ENCODE assay signal across 8 mouse cellular contexts in genomic region chr8:84823653-84824052, GRCm38 (mm10). TPM values are rescaled to one million over a fixed set of nuclear protein-coding genes. Genes with fewer than 3 reads are reported as not detected.
DNase-seq lines count a peak whose midpoint lies in the region; ATAC-seq lines count a peak whose summit lies in the region.

No protein-coding gene starts in this region.

- peaks cover 22% of the 10 kb centered on the region for H3K4me1 ChIP-seq in embryonic facial prominence, embryonic 10.5 days
- no peaks in the 10 kb centered on the region; the same call in 1 of the 2 replicates for H3K4me1 ChIP-seq in limb, embryonic 11.5 days (ENCODE audit: control insufficient read depth, insufficient read depth, low read length)
- H3K4me1 ChIP-seq in midbrain, embryonic 11.5 days (ENCODE audit: control insufficient read depth, insufficient read depth, low read length) = no peaks in the 10 kb centered on the region
- H3K4me1 ChIP-seq in stomach, embryonic 14.5 days (ENCODE audit: control insufficient read depth, insufficient read depth, low read length) = no peaks in the 10 kb centered on the region

- H3K9me3 ChIP-seq in embryonic facial prominence, embryonic 10.5 days = no peaks in the 10 kb centered on the region
- no peaks in the 10 kb centered on the region for H3K9me3 ChIP-seq in limb, embryonic 11.5 days (ENCODE audit: control insufficient read depth, low read length)
- no peaks in the 10 kb centered on the region for H3K9me3 ChIP-seq in midbrain, embryonic 11.5 days (ENCODE audit: control insufficient read depth, low read length)
- H3K9me3 ChIP-seq in stomach, embryonic 14.5 days (ENCODE audit: control insufficient read depth, low read depth, low read length) = no peaks in the 10 kb centered on the region

- no peak overlapping the region for H3K27ac ChIP-seq in embryonic facial prominence, embryonic 10.5 days (replicated peaks)
- H3K27ac ChIP-seq in limb, embryonic 11.5 days (replicated peaks; ENCODE audit: low read depth, low read length) = no peak overlapping the region
- no peak overlapping the region for H3K27ac ChIP-seq in midbrain, embryonic 11.5 days (ENCODE audit: low read depth, low read length)
- H3K27ac ChIP-seq in stomach, embryonic 14.5 days (ENCODE audit: low read length) = no peak overlapping the region

- DNase-seq in gastrocnemius, postnatal 14 days = peak; percentile 58
- no peak for DNase-seq in gastrocnemius, adult 8-10 months (ENCODE audit: low spot score in 2 of 2)
- DNase-seq in WW6 (ENCODE audit: low read depth, low spot score) = peak; percentile 85
- peak; percentile 87 for DNase-seq in embryonic facial prominence, embryonic 10.5 days (ENCODE audit: low spot score)
- peak; percentile 72 to 73 for DNase-seq in heart, postnatal 14 days
- peak; percentile 84 for DNase-seq in limb, embryonic 11.5 days (ENCODE audit: low spot score)
- DNase-seq in midbrain, embryonic 11.5 days (ENCODE audit: low spot score, missing footprints) = peak; percentile 99

- WGBS in embryonic facial prominence, embryonic 10.5 days = 1% methylated on average over 18 of the region's 18 CpGs
- under 1% methylated on average over 18 of the region's 18 CpGs for WGBS in limb, embryonic 11.5 days
- under 1% methylated on average over 18 of the region's 18 CpGs for WGBS in midbrain, embryonic 11.5 days
- under 1% methylated on average over 18 of the region's 18 CpGs for WGBS in stomach, embryonic 14.5 days

- intact Hi-C loops in gastrocnemius, postnatal 14 days (cut with DNase I; ENCODE audit: low total_unique reads) = no loop called here
- intact Hi-C loops in heart, postnatal 14 days (cut with DNase I) = loop anchor here (10.0 kb wide), 1 partner anchor 559 kb away; no protein-coding TSS in a partner anchor

- peak overlapping the region; percentile 34; the same call in 1 of the 2 replicates for H3K4me2 ChIP-seq in limb, embryonic 11.5 days (ENCODE audit: low read depth, severe bottlenecking)
- H3K4me2 ChIP-seq in midbrain, embryonic 11.5 days = peak overlapping the region; percentile 37
- H3K4me2 ChIP-seq in stomach, embryonic 14.5 days (replicated peaks; ENCODE audit: low read depth, low read length) = peak overlapping the region; percentile 40

- H3K9ac ChIP-seq in limb, embryonic 11.5 days (ENCODE audit: low read length) = no peak overlapping the region
- no peak overlapping the region for H3K9ac ChIP-seq in midbrain, embryonic 11.5 days (ENCODE audit: low read length)
- H3K9ac ChIP-seq in stomach, embryonic 14.5 days (replicated peaks; ENCODE audit: low read depth, low read length) = no peak overlapping the region

- peak; percentile 49 for ATAC-seq in limb, embryonic 11.5 days (ENCODE audit: insufficient number of reproducible peaks, low FRiP score, low TSS enrichment, low read depth)
- ATAC-seq in midbrain, embryonic 11.5 days (ENCODE audit: low FRiP score) = peak; percentile 80
- peak; percentile 79 for ATAC-seq in stomach, embryonic 14.5 days (ENCODE audit: insufficient number of reproducible peaks, insufficient read depth, low FRiP score, low read depth)

- H3K27me3 ChIP-seq in embryonic facial prominence, embryonic 10.5 days (replicated peaks; ENCODE audit: low read depth, poor library complexity, severe bottlenecking) = peaks cover 32% of the 10 kb centered on the region
- H3K27me3 ChIP-seq in limb, embryonic 11.5 days (ENCODE audit: control insufficient read depth, insufficient read depth, low read length) = no peaks in the 10 kb centered on the region
- no peaks in the 10 kb centered on the region for H3K27me3 ChIP-seq in midbrain, embryonic 11.5 days (ENCODE audit: control insufficient read depth, insufficient read depth, low read length)
- H3K27me3 ChIP-seq in stomach, embryonic 14.5 days (ENCODE audit: control insufficient read depth, insufficient read depth, low read length) = no peaks in the 10 kb centered on the region

- peak overlapping the region; percentile 42 for H3K4me3 ChIP-seq in embryonic facial prominence, embryonic 10.5 days
- H3K4me3 ChIP-seq in limb, embryonic 11.5 days (ENCODE audit: low read depth, low read length) = no peak overlapping the region
- no peak overlapping the region for H3K4me3 ChIP-seq in midbrain, embryonic 11.5 days (ENCODE audit: low read depth, low read length)
- no peak overlapping the region for H3K4me3 ChIP-seq in stomach, embryonic 14.5 days (ENCODE audit: low read depth, low read length)

- no peaks in the 10 kb centered on the region for H3K36me3 ChIP-seq in embryonic facial prominence, embryonic 10.5 days (replicated peaks)
- no peaks in the 10 kb centered on the region for H3K36me3 ChIP-seq in limb, embryonic 11.5 days (ENCODE audit: control insufficient read depth, insufficient read depth, low read length)
- no peaks in the 10 kb centered on the region for H3K36me3 ChIP-seq in midbrain, embryonic 11.5 days (ENCODE audit: control insufficient read depth, insufficient read depth, low read length)
- H3K36me3 ChIP-seq in stomach, embryonic 14.5 days (ENCODE audit: control insufficient read depth, insufficient read depth, low read length) = no peaks in the 10 kb centered on the region

RNA-seq across cellular contexts. Expression of gene Dand5, which starts 1.0 kb away (rescaled TPM):
- total RNA-seq in gastrocnemius, postnatal 14 days (2021) = 1 to 10 TPM; 6.0 to 7.2 TPM
- 10 to 100 TPM in 3 of 4 experiments, 1 to 10 TPM in 1; 7.8 to 12.9 (median 12.2) TPM for total RNA-seq in gastrocnemius, adult 8-10 months (2022)
- 2.8 and 3.0 TPM in 2 replicates for polyA plus RNA-seq in embryonic facial prominence, embryonic 10.5 days (2016; fragmentation: Nextera tagmentation; extraction: Ambion mirVana)
- total RNA-seq in heart, postnatal 14 days (2021) = 1 to 10 TPM; 6.1 to 6.4 TPM
- polyA plus RNA-seq in limb, embryonic 11.5 days (2014; fragmentation: Nextera tagmentation; extraction: Ambion mirVana) = 3.6 and 3.9 TPM in 2 replicates
- polyA plus RNA-seq in midbrain, embryonic 11.5 days (2014; fragmentation: Nextera tagmentation; extraction: Ambion mirVana) = 3.9 and 4.6 TPM in 2 replicates
- 7.1 and 7.6 TPM in 2 replicates for polyA plus RNA-seq in stomach, embryonic 14.5 days (2014; fragmentation: Nextera tagmentation; extraction: Ambion mirVana)

RNA-seq across cellular contexts. Expression of gene Gadd45gip1, which starts 7.7 kb away (rescaled TPM):
- total RNA-seq in gastrocnemius, postnatal 14 days (2021) = 10 to 100 TPM; 28.4 to 28.8 TPM
- total RNA-seq in gastrocnemius, adult 8-10 months (2022) = 10 to 100 TPM; 18.6 to 23.2 (median 20.8) TPM
- polyA plus RNA-seq in embryonic facial prominence, embryonic 10.5 days (2016; fragmentation: Nextera tagmentation; extraction: Ambion mirVana) = 45.2 and 47.3 TPM in 2 replicates
- 10 to 100 TPM; 23.0 to 25.0 TPM for total RNA-seq in heart, postnatal 14 days (2021)
- polyA plus RNA-seq in limb, embryonic 11.5 days (2014; fragmentation: Nextera tagmentation; extraction: Ambion mirVana) = 45.0 and 46.7 TPM in 2 replicates
- 37.3 and 37.8 TPM in 2 replicates for polyA plus RNA-seq in midbrain, embryonic 11.5 days (2014; fragmentation: Nextera tagmentation; extraction: Ambion mirVana)
- 49.5 and 50.5 TPM in 2 replicates for polyA plus RNA-seq in stomach, embryonic 14.5 days (2014; fragmentation: Nextera tagmentation; extraction: Ambion mirVana)

RNA-seq across cellular contexts. Expression of gene Rad23a, which starts 16.8 kb away (rescaled TPM):
- 100 to 1,000 TPM; 122 to 124 TPM for total RNA-seq in gastrocnemius, postnatal 14 days (2021)
- 100 to 1,000 TPM; 168 to 185 (median 180) TPM for total RNA-seq in gastrocnemius, adult 8-10 months (2022)
- polyA plus RNA-seq in embryonic facial prominence, embryonic 10.5 days (2016; fragmentation: Nextera tagmentation; extraction: Ambion mirVana) = 112 and 122 TPM in 2 replicates
- total RNA-seq in heart, postnatal 14 days (2021) = 10 to 100 TPM; 78.9 to 79.9 TPM
- polyA plus RNA-seq in limb, embryonic 11.5 days (2014; fragmentation: Nextera tagmentation; extraction: Ambion mirVana) = 93.1 and 93.4 TPM in 2 replicates
- polyA plus RNA-seq in midbrain, embryonic 11.5 days (2014; fragmentation: Nextera tagmentation; extraction: Ambion mirVana) = 87.7 and 100 TPM in 2 replicates
- 119 and 125 TPM in 2 replicates for polyA plus RNA-seq in stomach, embryonic 14.5 days (2014; fragmentation: Nextera tagmentation; extraction: Ambion mirVana)

RNA-seq across cellular contexts. Expression of gene Calr, which starts 23.1 kb away (rescaled TPM):
- 100 to 1,000 TPM; 197 to 229 TPM for total RNA-seq in gastrocnemius, postnatal 14 days (2021)
- 100 to 1,000 TPM; 148 to 197 (median 154) TPM for total RNA-seq in gastrocnemius, adult 8-10 months (2022)
- polyA plus RNA-seq in embryonic facial prominence, embryonic 10.5 days (2016; fragmentation: Nextera tagmentation; extraction: Ambion mirVana) = 758 and 801 TPM in 2 replicates
- 100 to 1,000 TPM; 262 to 331 TPM for total RNA-seq in heart, postnatal 14 days (2021)
- 854 and 918 TPM in 2 replicates for polyA plus RNA-seq in limb, embryonic 11.5 days (2014; fragmentation: Nextera tagmentation; extraction: Ambion mirVana)
- polyA plus RNA-seq in midbrain, embryonic 11.5 days (2014; fragmentation: Nextera tagmentation; extraction: Ambion mirVana) = 708 and 747 TPM in 2 replicates
- 669 and 791 TPM in 2 replicates for polyA plus RNA-seq in stomach, embryonic 14.5 days (2014; fragmentation: Nextera tagmentation; extraction: Ambion mirVana)

RNA-seq across cellular contexts. Expression of gene Nfix, which starts 23.5 kb away (rescaled TPM):
- total RNA-seq in gastrocnemius, postnatal 14 days (2021) = 100 to 1,000 TPM; 531 to 566 TPM
- 100 to 1,000 TPM; 507 to 604 (median 532) TPM for total RNA-seq in gastrocnemius, adult 8-10 months (2022)
- polyA plus RNA-seq in embryonic facial prominence, embryonic 10.5 days (2016; fragmentation: Nextera tagmentation; extraction: Ambion mirVana) = 0.29 and 0.77 TPM in 2 replicates
- total RNA-seq in heart, postnatal 14 days (2021) = 100 to 1,000 TPM; 276 to 280 TPM
- 4.6 TPM in 2 replicates for polyA plus RNA-seq in limb, embryonic 11.5 days (2014; fragmentation: Nextera tagmentation; extraction: Ambion mirVana)
- polyA plus RNA-seq in midbrain, embryonic 11.5 days (2014; fragmentation: Nextera tagmentation; extraction: Ambion mirVana) = 2.2 and 2.5 TPM in 2 replicates
- polyA plus RNA-seq in stomach, embryonic 14.5 days (2014; fragmentation: Nextera tagmentation; extraction: Ambion mirVana) = 37.8 and 40.5 TPM in 2 replicates

Comparison
In these comparisons a context has a peak if more than half of its experiments do, and no peak if none do; other contexts are left out.
1. DNase-seq: peak in gastrocnemius, postnatal 14 days (single experiment), WW6 (single experiment), embryonic facial prominence, embryonic 10.5 days (single experiment), heart, postnatal 14 days (2 of 2), limb, embryonic 11.5 days (single experiment) and midbrain, embryonic 11.5 days (single experiment); none in gastrocnemius, adult 8-10 months (0 of 2).
2. Peak in every context shown above with its lines, with median percentiles within 50 percentile points of each other: ATAC-seq and H3K4me2 ChIP-seq.